Mouse (Mus musculus): ENCODE results near the gene Riiad1. TPM values are rescaled to one million over a fixed set of nuclear protein-coding genes. Genes with fewer than 3 reads are reported as not detected.

Gene Riiad1
- polyA plus RNA-seq, 1 experiment from 2014 or later = 19.3 TPM

DNA sequence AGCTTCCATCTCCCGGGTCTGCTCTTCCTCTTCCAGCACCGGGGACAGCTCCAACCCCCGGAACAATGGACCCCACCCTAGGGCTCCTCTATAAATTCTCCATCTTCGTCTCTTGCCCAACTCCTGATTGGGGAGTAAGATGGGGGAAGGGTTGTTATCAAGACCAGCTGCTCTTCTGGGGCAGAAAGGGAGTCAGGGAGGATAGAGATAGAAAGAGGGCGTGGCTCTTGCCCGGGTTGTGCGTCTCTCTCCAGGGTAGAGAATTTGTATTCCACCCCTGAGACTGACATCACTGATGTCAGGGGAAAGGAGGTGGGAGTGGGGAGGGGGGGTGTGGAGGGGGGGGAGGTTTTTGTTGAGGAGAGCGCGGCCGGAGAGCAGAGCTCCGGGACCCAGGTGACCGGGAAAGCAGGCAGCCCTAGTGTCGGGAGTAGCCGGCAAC, 2.1 kb downstream of the Riiad1 start, which contains the start of gene Celf3:
Gene Celf3, plus strand, starts transcription at position 315 of the 442 bp plus-strand sequence.
- peaks cover 84% of the 10 kb centered on the region for H3K4me1 ChIP-seq (replicated peaks)

DNA sequence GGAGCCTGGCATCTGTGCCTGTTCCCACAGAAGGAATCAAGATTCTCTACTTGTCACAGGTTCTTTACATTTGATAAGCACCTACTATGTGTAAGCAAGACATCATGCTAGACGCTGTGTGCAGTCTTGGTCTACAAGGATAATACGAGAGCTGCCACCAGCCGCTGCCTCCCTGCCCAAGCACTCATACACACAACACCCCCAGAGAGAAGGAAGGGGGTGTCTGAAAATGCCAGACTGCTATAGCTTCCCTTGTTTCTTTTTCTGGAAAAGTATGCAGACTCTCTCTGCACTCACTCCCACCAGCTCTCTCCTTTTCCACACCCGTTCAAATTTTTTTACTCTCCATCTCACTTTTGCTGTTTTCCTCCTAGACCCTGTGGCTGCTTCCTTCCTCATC, 2.7 kb downstream of the Riiad1 start:
- H3K27ac ChIP-seq = peak overlapping the region; percentile 92
- DNase-seq (ENCODE audit: low spot score) = no peak
- H3K4me3 ChIP-seq = peak overlapping the region; percentile 59
- WGBS = 44% methylated on average over 4 of the region's 4 CpGs
- peaks cover 30% of the 10 kb centered on the region for H3K27me3 ChIP-seq (ENCODE audit: insufficient read depth, poor library complexity, severe bottlenecking)
- 0 out of 2 replicates have a peak, but pooled peaks cover 5% of the 10 kb centered on the region for H3K36me3 ChIP-seq
- H3K4me1 ChIP-seq (replicated peaks) = peaks cover 84% of the 10 kb centered on the region
- no peaks in the 10 kb centered on the region for H3K9me3 ChIP-seq

More for the DNA sequence above, 2.1 kb downstream of the Riiad1 start, which contains the start of gene Celf3:
- DNase-seq (ENCODE audit: low spot score) = peak; percentile 80
- 1% methylated on average over 14 of the region's 14 CpGs for WGBS
- Histone ChIP-seq H3K36me3 (0 out of 2 replicates have a peak, but pooled peaks cover 5% of the 10 kb centered on the region), H3K27me3 (ENCODE audit: insufficient read depth, poor library complexity, severe bottlenecking) (peaks cover 30% of the 10 kb centered on the region), H3K4me3 (peak within 1 kb of the TSS; percentile 59), H3K9me3 (no peaks in the 10 kb centered on the region), H3K27ac (peak within 1 kb of the TSS; percentile 92)

GRCm38 (mm10) chr3:94476301-94477035, 3.7 kb downstream of the Riiad1 start:
- Histone ChIP-seq H3K27ac (no peak overlapping the region), H3K4me1 (replicated peaks) (peaks cover 79% of the 10 kb centered on the region)
- 75% methylated on average over 8 of the region's 8 CpGs for WGBS

DNA sequence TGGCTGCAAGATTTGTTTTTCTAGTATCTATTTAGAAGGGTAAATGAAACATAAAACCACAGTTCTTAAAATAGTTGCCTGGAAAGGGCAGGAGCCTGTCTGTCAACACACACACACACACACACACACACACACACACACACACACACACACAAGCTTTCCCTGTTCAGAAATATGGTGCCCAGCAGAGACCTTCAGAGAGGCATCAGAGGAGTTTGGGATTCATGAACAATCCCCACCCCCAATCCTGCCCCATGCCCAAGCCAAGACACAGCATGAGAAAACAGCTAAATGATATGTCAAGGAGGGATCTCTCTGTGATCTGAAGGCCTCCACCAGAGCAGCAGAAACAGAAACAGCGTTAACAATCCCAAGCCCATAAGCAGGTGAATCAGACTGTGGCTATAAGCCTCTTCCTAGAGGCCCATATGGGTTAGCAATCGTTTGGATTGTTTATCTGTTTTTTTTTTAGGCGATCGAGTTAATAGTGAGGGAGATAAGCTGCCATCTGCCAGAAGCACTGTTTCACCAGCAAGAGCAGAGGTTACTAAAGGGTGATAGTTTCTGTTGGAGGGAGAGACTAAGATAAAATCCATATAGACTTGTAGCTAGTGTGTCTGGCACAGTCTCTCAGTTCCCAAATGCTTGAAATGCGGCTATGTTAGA, 6.4 kb downstream of the Riiad1 start:
- Histone ChIP-seq H3K4me3 (no peak overlapping the region), H3K9me3 (no peaks in the 10 kb centered on the region), H3K27ac (no peak overlapping the region), H3K27me3 (ENCODE audit: insufficient read depth, poor library complexity, severe bottlenecking) (peaks cover 4% of the 10 kb centered on the region; the same call in 1 of the 2 replicates), H3K4me1 (replicated peaks) (peaks cover 51% of the 10 kb centered on the region), H3K36me3 (no peaks in the 10 kb centered on the region)
- WGBS = 87% methylated on average over 5 of the region's 5 CpGs
- DNase-seq (ENCODE audit: low spot score) = no peak

More at GRCm38 (mm10) chr3:94476301-94477035, 3.7 kb downstream of the Riiad1 start:
- Histone ChIP-seq H3K27me3 (ENCODE audit: insufficient read depth, poor library complexity, severe bottlenecking) (peaks cover 30% of the 10 kb centered on the region), H3K36me3 (0 out of 2 replicates have a peak, but pooled peaks cover 3% of the 10 kb centered on the region), H3K4me3 (no peak overlapping the region), H3K9me3 (no peaks in the 10 kb centered on the region)
- no peak for DNase-seq (ENCODE audit: low spot score)

DNA sequence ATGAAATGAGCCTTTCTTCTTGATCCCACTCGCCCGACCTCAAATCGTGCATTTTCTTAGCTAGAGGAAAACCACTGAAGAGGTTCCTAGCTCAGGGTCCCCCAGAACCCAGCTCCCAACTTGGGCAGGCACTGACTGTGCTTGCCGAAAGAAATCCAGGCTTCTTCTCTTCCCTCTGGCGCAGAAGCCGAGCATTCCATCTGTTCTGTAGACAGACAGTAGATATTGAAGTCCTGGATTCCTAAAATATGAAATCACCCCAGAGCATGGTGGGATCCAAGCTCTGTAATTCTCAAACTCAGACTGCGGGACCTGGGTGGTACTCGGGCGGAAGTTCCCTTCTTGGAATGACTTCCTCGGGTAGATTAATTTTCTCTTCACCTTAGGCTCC, 7.0 kb downstream of the Riiad1 start:
- H3K27ac ChIP-seq = peak overlapping the region; percentile 75
- no peaks in the 10 kb centered on the region for H3K9me3 ChIP-seq
- no peaks in the 10 kb centered on the region; the same call in 1 of the 2 replicates for H3K27me3 ChIP-seq (ENCODE audit: insufficient read depth, poor library complexity, severe bottlenecking)
- WGBS = 55% methylated on average over 10 of the region's 10 CpGs
- no peaks in the 10 kb centered on the region for H3K36me3 ChIP-seq
- 0 out of 2 replicates have a peak overlapping the region, but pooled peaks have one; percentile 47 for H3K4me3 ChIP-seq
- DNase-seq (ENCODE audit: low spot score) = no peak
- peaks cover 45% of the 10 kb centered on the region for H3K4me1 ChIP-seq (replicated peaks)

GRCm38 (mm10) chr3:94472447-94473114, 7.6 kb downstream of the Riiad1 start:
- H3K4me1 ChIP-seq (replicated peaks) = peaks cover 40% of the 10 kb centered on the region
- DNase-seq (ENCODE audit: low spot score) = peak; percentile 84
- no peaks in the 10 kb centered on the region for H3K27me3 ChIP-seq (ENCODE audit: insufficient read depth, poor library complexity, severe bottlenecking)
- H3K9me3 ChIP-seq = no peaks in the 10 kb centered on the region
- peak overlapping the region; percentile 47 for H3K4me3 ChIP-seq
- 10% methylated on average over 28 of the region's 28 CpGs for WGBS
- H3K27ac ChIP-seq = peak overlapping the region; percentile 75
- H3K36me3 ChIP-seq = no peaks in the 10 kb centered on the region

GRCm38 (mm10) chr3:94468931-94469330, 11.2 kb downstream of the Riiad1 start:
- no peaks in the 10 kb centered on the region for H3K36me3 ChIP-seq
- H3K4me3 ChIP-seq = no peak overlapping the region
- H3K4me1 ChIP-seq (replicated peaks) = peaks cover 40% of the 10 kb centered on the region
- H3K9me3 ChIP-seq = no peaks in the 10 kb centered on the region
- WGBS = 59% methylated on average over 3 of the region's 3 CpGs
- DNase-seq (ENCODE audit: low spot score) = no peak
- H3K27ac ChIP-seq = no peak overlapping the region
- H3K27me3 ChIP-seq (ENCODE audit: insufficient read depth, poor library complexity, severe bottlenecking) = no peaks in the 10 kb centered on the region

DNA sequence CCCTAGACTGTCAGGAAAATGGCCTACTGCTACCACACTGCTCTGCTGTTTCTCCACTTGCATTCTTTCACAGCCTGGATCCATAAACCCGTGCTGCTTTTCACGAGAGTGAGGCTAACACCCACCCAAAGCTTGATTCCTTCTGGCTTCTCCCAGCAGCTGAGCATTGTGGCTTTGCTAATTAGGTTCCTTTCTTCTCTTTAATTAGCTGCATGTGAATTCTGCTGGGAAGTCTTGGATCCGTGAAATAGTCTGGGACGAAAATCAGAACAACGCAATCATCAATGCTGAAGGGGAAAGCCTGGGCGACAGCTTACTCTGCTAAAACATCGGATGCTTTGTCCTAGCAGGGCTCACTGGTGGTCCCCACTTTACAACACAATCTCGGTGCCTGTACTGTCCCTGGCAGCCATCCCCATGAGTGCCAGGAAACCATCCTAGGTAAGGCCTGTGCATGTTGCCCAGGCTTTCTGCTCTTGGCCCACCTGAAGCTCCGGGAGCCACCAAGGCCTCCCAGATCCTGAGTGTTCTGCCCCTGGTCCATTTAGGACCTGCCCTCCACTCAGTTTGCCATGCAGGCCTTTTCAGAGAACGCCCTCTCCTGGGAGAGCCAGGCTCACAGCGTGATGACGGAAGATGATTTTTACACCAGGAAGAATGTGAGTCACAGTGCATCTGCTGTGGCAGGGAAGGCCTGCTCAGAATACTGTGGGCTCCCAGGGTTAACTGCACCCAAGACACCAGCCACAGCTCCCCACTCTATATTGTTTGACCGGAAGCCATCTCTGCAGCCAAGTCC, 14.3 kb downstream of the Riiad1 start:
- no peaks in the 10 kb centered on the region for H3K36me3 ChIP-seq
- peak overlapping the region; percentile 70 for H3K27ac ChIP-seq
- H3K4me1 ChIP-seq (replicated peaks) = peaks cover 26% of the 10 kb centered on the region
- no peaks in the 10 kb centered on the region for H3K27me3 ChIP-seq (ENCODE audit: insufficient read depth, poor library complexity, severe bottlenecking)
- no peaks in the 10 kb centered on the region for H3K9me3 ChIP-seq
- H3K4me3 ChIP-seq = no peak overlapping the region
- no peak for DNase-seq (ENCODE audit: low spot score)
- WGBS = 61% methylated on average over 13 of the region's 13 CpGs

DNA sequence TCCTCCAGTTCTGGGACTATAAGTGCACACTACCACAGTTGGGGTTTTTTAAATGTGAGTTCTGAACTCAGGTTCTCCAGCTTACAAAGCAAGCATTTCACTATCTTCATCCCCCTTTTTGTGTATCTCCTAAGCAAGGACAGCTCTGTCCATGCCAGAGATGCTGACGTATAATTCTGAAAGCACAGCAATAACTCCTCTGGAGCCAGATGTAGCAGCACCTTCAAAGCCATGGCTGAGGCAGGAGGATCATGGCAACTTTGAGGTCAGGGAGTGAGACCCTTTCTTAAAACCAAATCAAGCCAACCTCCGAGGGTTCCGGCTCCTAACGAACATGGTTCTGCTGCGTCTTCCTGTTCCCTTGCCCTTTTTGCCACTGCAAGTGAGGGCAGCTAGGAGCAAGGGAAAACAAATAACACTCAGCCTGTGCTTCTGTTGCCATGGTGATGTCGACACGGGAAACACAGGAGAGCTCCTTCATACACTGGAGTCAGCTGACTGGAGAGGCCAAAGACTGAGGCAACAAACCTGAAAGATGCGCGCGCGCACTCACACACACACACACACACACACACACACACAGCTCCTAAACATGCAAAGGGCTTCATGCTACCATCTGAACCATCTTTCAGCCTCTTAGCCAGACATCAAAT, 16.1 kb downstream of the Riiad1 start:
- H3K27ac ChIP-seq = peak overlapping the region; percentile 71
- no peak overlapping the region for H3K4me3 ChIP-seq
- H3K36me3 ChIP-seq = no peaks in the 10 kb centered on the region
- DNase-seq (ENCODE audit: low spot score) = peak; percentile 59
- 0 out of 2 replicates have a peak, but pooled peaks cover 4% of the 10 kb centered on the region for H3K9me3 ChIP-seq
- WGBS = 52% methylated on average over 11 of the region's 11 CpGs
- peaks cover 26% of the 10 kb centered on the region for H3K4me1 ChIP-seq (replicated peaks)
- H3K27me3 ChIP-seq (ENCODE audit: insufficient read depth, poor library complexity, severe bottlenecking) = no peaks in the 10 kb centered on the region

DNA sequence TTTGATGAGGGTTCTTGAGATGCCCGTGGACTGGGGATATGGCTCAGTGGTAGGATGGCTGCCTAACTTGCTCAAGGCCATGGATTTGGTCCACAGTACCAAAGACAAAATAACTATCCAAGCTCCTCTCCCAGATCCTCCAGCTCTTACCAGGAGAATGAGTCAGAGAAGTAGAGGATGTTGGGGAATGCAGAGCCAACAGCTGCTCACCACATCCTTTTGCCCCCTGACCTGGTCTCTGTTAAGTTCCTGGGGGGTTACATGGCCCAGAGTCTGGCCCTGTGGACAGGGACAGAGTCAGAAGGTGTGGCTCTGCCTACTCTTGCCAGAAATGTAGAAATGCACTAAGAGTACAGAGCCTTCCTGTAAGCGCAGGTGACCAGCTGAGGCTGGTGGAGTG, 20.3 kb downstream of the Riiad1 start:
- 97% methylated on average over 2 of the region's 2 CpGs for WGBS
- no peak overlapping the region for H3K27ac ChIP-seq
- H3K36me3 ChIP-seq = no peaks in the 10 kb centered on the region
- H3K4me3 ChIP-seq = no peak overlapping the region
- DNase-seq (ENCODE audit: low spot score) = no peak
- peaks cover 15% of the 10 kb centered on the region for H3K4me1 ChIP-seq (replicated peaks)
- peaks cover 8% of the 10 kb centered on the region; the same call in 1 of the 2 replicates for H3K9me3 ChIP-seq
- H3K27me3 ChIP-seq (ENCODE audit: insufficient read depth, poor library complexity, severe bottlenecking) = peaks cover 11% of the 10 kb centered on the region

DNA sequence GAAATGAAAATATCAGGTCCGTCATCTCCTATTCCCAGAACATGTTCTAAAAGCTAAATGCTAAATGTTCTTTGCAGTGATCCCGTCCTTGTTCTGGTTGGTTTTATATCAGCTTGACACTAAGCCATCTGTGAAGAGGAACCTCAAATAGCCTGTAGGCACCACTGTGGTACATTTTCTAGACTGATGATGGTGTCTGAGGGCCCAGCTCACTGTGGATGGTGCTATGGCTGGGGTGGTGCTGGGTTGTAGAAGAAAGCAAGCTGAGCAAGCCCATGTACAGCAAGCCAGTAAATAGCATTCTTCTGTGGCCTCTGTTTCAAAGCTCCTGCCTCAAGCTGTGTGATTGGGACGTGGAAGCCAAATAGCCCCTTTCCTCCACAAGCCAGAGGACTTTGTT, 23.1 kb downstream of the Riiad1 start:
- Histone ChIP-seq H3K27me3 (ENCODE audit: insufficient read depth, poor library complexity, severe bottlenecking) (peaks cover 14% of the 10 kb centered on the region), H3K27ac (no peak overlapping the region), H3K4me3 (no peak overlapping the region), H3K36me3 (no peaks in the 10 kb centered on the region), H3K4me1 (replicated peaks) (no peaks in the 10 kb centered on the region), H3K9me3 (peaks cover 8% of the 10 kb centered on the region; the same call in 1 of the 2 replicates)
- DNase-seq (ENCODE audit: low spot score) = no peak
- 77% methylated on average over 3 of the region's 3 CpGs for WGBS
